Mouse (Mus musculus) heart, embryonic 14.5 days (tissue): Measurements from ENCODE around the gene Cd2bp2. TPM values are rescaled to one million over a fixed set of nuclear protein-coding genes. Genes with fewer than 3 reads are reported as not detected.

Experiments
- ATAC-seq: fragments of 200-750 bp; cut with Nextera tagmentation; 2 replicates; pipeline ENCODE4 v1.8.0; 2017; ENCODE audit warnings: low read depth, moderate TSS enrichment; ENCODE audit not compliant: insufficient number of reproducible peaks, insufficient read depth, low FRiP score
- H3K27ac ChIP-seq, 2 experiments: fragments of 200-500 bp in 1 of 2; fragments of 300-500 bp in 1 of 2; sonication (generic) in 1 of 2; replicated peaks in 1 of 2; 2 replicates each; pipeline ENCODE4 v1.5.1; 2012 to 2014; ENCODE audit warnings: low read depth in 2 of 2, low read length in 2 of 2, control low read depth in 1 of 2, mild to moderate bottlenecking in 1 of 2, mixed read lengths in 1 of 2; ENCODE audit not compliant: control insufficient read depth in 1 of 2, insufficient read depth in 1 of 2
- H3K27me3 ChIP-seq: fragments of 300-500 bp; sonication (generic); 2 replicates; pipeline ENCODE4 v1.6.1; 2014; ENCODE audit warnings: mild to moderate bottlenecking, low read length, control low read depth; ENCODE audit not compliant: control insufficient read depth, insufficient read depth
- H3K36me3 ChIP-seq: fragments of 300-500 bp; sonication (generic); 2 replicates; pipeline ENCODE4 v1.6.1; 2014; ENCODE audit warnings: mild to moderate bottlenecking, control low read depth, low read length, mixed read lengths; ENCODE audit not compliant: control insufficient read depth, insufficient read depth
- H3K4me1 ChIP-seq, 2 experiments: fragments of 200-500 bp in 1 of 2; fragments of 300-500 bp in 1 of 2; sonication (generic) in 1 of 2; 2 replicates each; pipeline ENCODE4 v1.6.1; 2012 to 2014; ENCODE audit warnings: low read length in 2 of 2, control low read depth in 1 of 2, mixed read lengths in 1 of 2; ENCODE audit not compliant: control insufficient read depth in 2 of 2, insufficient read depth in 2 of 2
- H3K4me2 ChIP-seq: fragments of 300-500 bp; sonication (generic); 2 replicates; pipeline ENCODE4 v1.6.1; 2014; ENCODE audit warnings: mild to moderate bottlenecking, low read length
- H3K4me3 ChIP-seq, 2 experiments: fragments of 200-500 bp in 1 of 2; fragments of 300-500 bp in 1 of 2; sonication (generic) in 1 of 2; 2 replicates each; pipeline ENCODE4 v1.5.1; 2012 to 2014; ENCODE audit warnings: low read length in 2 of 2, mild to moderate bottlenecking in 2 of 2, control low read depth in 1 of 2, low read depth in 1 of 2, moderate library complexity in 1 of 2; ENCODE audit not compliant: control insufficient read depth in 1 of 2, insufficient read depth in 1 of 2
- H3K9ac ChIP-seq: fragments of 300-500 bp; sonication (generic); 2 replicates; pipeline ENCODE4 v1.6.1; 2014; ENCODE audit warnings: mild to moderate bottlenecking, low read length
- H3K9me3 ChIP-seq: fragments of 300-500 bp; sonication (generic); 2 replicates; pipeline ENCODE4 v1.6.1; 2016; ENCODE audit warnings: low read length, control low read depth; ENCODE audit not compliant: control insufficient read depth
- whole genome bisulfite sequencing: fragments of 180-500 bp; shearing (Covaris S2); extraction: QIAGEN DNeasy Blood & Tissue Kit; methylation state at CpG from one replicate; pipeline ENCODE4 v1.1.7; 2014; 5-methylcytosine and 5-hydroxymethylcytosine counted together
- polyA plus RNA-seq: library from polyadenylated mRNA; unstranded; fragments of >200 nt; fragmentation: Nextera tagmentation; extraction: Ambion mirVana; gene quantifications from 2 replicates; pipeline ENCODE4 v1.2.1, GENCODE M21; 2014

Gene Cd2bp2
- polyA plus RNA-seq, 1 experiment from 2014 or later = 34.8 TPM

DNA sequence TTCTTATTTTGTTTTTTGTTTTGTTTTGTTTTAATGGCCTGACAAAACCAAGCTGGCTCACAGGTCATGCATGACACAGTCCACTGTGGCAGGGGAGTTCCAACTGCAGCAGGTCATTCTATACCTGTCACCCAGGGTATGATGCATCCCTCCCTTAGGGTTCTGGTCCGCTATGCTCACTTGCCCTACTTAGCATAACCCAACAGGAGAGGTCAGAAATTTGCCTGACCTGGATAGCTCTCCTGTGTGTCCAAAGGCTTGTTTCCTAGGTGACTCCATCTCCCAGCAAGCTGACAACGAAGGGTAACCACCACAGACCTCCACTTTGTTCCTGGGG lies 49.6 kb downstream of the Cd2bp2 start:
- H3K4me3 ChIP-seq = no peak overlapping the region
- H3K4me1 ChIP-seq = peaks cover 8 to 10% of the 10 kb centered on the region in 2 experiments; a peak in 2 of 4 replicates
- H3K27me3 ChIP-seq = no peaks in the 10 kb centered on the region
- H3K9ac ChIP-seq = no peak overlapping the region
- no peaks in the 10 kb centered on the region for H3K36me3 ChIP-seq
- no peak for ATAC-seq
- no peaks in the 10 kb centered on the region for H3K9me3 ChIP-seq
- no peak overlapping the region for H3K4me2 ChIP-seq
- H3K27ac ChIP-seq = no peak overlapping the region
- 76% methylated on average over 2 of the region's 2 CpGs for WGBS

- H3K27me3 ChIP-seq = no peaks in the 10 kb centered on the region
- 51% methylated on average over 9 of the region's 9 CpGs for WGBS
- no peak overlapping the region for H3K27ac ChIP-seq
- H3K4me2 ChIP-seq = no peak overlapping the region
- no peak overlapping the region for H3K4me3 ChIP-seq
- H3K36me3 ChIP-seq = no peaks in the 10 kb centered on the region
- H3K9ac ChIP-seq = no peak overlapping the region
- H3K4me1 ChIP-seq = peaks cover 8 to 10% of the 10 kb centered on the region in 2 experiments; a peak in 2 of 4 replicates
- ATAC-seq = no peak
- no peaks in the 10 kb centered on the region for H3K9me3 ChIP-seq
These were observed 50.2 kb downstream of the Cd2bp2 start for GRCm38 (mm10) chr7:127145387-127146266.

DNA sequence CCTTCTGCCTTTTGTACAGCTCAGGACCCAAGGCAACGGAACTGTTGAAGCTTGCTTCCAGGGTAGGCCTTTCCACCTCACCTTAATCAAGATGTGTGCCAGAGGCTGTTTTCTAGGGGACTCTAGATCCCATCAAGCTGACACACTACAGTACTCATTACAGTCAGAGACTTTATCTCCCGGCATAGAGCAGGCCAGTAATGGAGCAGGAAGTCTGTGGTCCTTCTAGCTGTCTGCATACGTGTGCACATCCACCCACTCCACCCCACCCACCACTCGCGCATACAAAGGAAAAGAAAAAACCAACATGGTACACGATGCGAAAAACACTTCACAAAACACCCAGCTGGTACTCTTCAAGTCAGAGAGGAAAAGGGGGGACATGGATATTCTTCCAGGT lies 51.4 kb downstream of the Cd2bp2 start:
- 65% methylated on average over 7 of the region's 7 CpGs for WGBS
- H3K9ac ChIP-seq = no peak overlapping the region
- ATAC-seq = no peak

DNA sequence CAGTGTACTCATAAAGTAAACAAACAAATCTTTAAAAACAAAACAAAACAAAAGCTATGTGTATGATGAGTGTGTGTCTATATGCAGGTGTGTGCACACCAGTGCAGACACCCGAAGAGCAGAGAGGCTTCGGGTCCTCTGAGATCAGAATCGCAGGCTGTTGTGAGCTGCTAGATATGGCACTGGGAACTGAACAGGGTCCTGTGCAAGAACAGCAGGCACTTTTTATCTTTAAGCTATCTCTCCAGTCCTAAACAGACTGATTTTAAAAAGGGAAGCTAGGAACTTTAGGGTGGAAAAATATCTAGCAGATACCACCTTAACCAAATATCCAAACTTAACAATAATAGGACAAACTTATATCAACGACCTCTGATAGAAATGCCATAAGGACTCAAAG lies 53.2 kb downstream of the Cd2bp2 start:
- Histone ChIP-seq H3K9ac (no peak overlapping the region), H3K27me3 (no peaks in the 10 kb centered on the region), H3K4me2 (no peak overlapping the region), H3K4me3 (no peak overlapping the region), H3K9me3 (no peaks in the 10 kb centered on the region), H3K36me3 (no peaks in the 10 kb centered on the region), H3K4me1 (peaks cover 2 to 4% of the 10 kb centered on the region in 2 experiments; a peak in 3 of 4 replicates), H3K27ac (no peak overlapping the region)
- no peak for ATAC-seq
- WGBS = 76% methylated on average over 4 of the region's 4 CpGs

More for the DNA sequence above, 51.4 kb downstream of the Cd2bp2 start:
- Histone ChIP-seq H3K27ac (no peak overlapping the region), H3K4me3 (no peak overlapping the region), H3K27me3 (no peaks in the 10 kb centered on the region), H3K9me3 (no peaks in the 10 kb centered on the region), H3K4me1 (peaks cover 8 to 10% of the 10 kb centered on the region in 2 experiments; a peak in 2 of 4 replicates), H3K36me3 (no peaks in the 10 kb centered on the region), H3K4me2 (no peak overlapping the region)

DNA sequence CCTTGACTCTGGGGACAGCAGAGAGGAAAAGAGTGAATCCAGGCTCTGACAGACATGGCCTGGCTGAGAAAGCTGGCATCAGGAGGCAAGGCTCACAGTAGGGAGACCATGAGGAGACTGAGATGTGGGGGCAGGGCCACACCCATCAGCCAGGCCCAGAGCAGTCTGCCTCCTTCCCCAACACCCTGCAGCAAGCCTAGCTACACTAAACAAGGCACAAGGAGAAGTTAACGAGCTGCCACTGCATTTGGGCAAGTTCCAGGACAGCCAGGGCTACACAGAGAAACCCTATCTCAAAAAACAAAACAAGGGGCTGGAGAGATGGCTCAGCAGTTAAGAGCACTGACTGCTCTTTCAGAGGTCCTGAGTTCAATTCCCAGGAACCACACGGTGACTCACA lies 53.6 kb downstream of the Cd2bp2 start:
- H3K27me3 ChIP-seq = no peaks in the 10 kb centered on the region
- WGBS = 48% methylated on average over 2 of the region's 2 CpGs
- no peaks in the 10 kb centered on the region for H3K36me3 ChIP-seq

More for the DNA sequence above, 53.6 kb downstream of the Cd2bp2 start:
- no peak overlapping the region for H3K4me3 ChIP-seq
- H3K27ac ChIP-seq = no peak overlapping the region
- no peak for ATAC-seq
- H3K9me3 ChIP-seq = no peaks in the 10 kb centered on the region
- H3K9ac ChIP-seq = no peak overlapping the region
- peaks cover 0 to 2% of the 10 kb centered on the region in 2 experiments; a peak in 2 of 4 replicates for H3K4me1 ChIP-seq
- H3K4me2 ChIP-seq = no peak overlapping the region

Other genes starting within 250 kb of the Cd2bp2 start
- gene Asphd1, start 246.5 kb downstream of the Cd2bp2 start, polyA plus RNA-seq = not detected in 2 replicates
- 0.86 and 1.4 TPM in 2 replicates for gene Sez6l2, start 245.5 kb downstream of the Cd2bp2 start, polyA plus RNA-seq
- gene Cdipt, start 220.1 kb downstream of the Cd2bp2 start, polyA plus RNA-seq = 68.5 and 74.6 TPM in 2 replicates
- 0.86 and 1.6 TPM in 2 replicates for gene Cdiptos, start 220.0 kb downstream of the Cd2bp2 start, polyA plus RNA-seq
- gene Mvp, start 181.4 kb downstream of the Cd2bp2 start, polyA plus RNA-seq = 12.0 and 12.6 TPM in 2 replicates
- 0.84 TPM in 1 of 2 replicates, not detected in the other for gene Pagr1b, start 179.6 kb downstream of the Cd2bp2 start, polyA plus RNA-seq
- gene Pagr1a, start 178.7 kb downstream of the Cd2bp2 start, polyA plus RNA-seq = 23.1 and 25.4 TPM in 2 replicates
- 41.9 and 45.0 TPM in 2 replicates for gene Gm42742, start 175.0 kb downstream of the Cd2bp2 start, polyA plus RNA-seq
- gene Prrt2, start 174.8 kb downstream of the Cd2bp2 start, polyA plus RNA-seq = 2.1 and 3.2 TPM in 2 replicates
- gene Maz, start 169.0 kb downstream of the Cd2bp2 start, polyA plus RNA-seq = 37.6 and 44.7 TPM in 2 replicates
- 67.8 and 74.3 TPM in 2 replicates for gene Kif22, start 153.6 kb downstream of the Cd2bp2 start, polyA plus RNA-seq
- gene Zg16, start 108.7 kb downstream of the Cd2bp2 start, polyA plus RNA-seq = not detected in 2 replicates
- 0.65 and 1.2 TPM in 2 replicates for gene AI467606, start 104.7 kb downstream of the Cd2bp2 start, polyA plus RNA-seq
- gene Qprt, start 73.8 kb downstream of the Cd2bp2 start, polyA plus RNA-seq = 2.4 and 2.8 TPM in 2 replicates
- gene Spn, start 58.2 kb downstream of the Cd2bp2 start, polyA plus RNA-seq = 0.12 and 0.22 TPM in 2 replicates
- gene Tbc1d10b, start 12.4 kb upstream of the Cd2bp2 start, polyA plus RNA-seq = 20.2 and 21.2 TPM in 2 replicates
- 11.7 and 14.9 TPM in 2 replicates for gene Mylpf, start 12.8 kb upstream of the Cd2bp2 start, polyA plus RNA-seq
- 9.9 and 11.4 TPM in 2 replicates for gene Zfp553, start 37.0 kb upstream of the Cd2bp2 start, polyA plus RNA-seq
- 22.2 and 25.3 TPM in 2 replicates for gene Sept1, start 37.1 kb upstream of the Cd2bp2 start, polyA plus RNA-seq
- 26.8 and 31.4 TPM in 2 replicates for gene Zfp771, start 48.2 kb upstream of the Cd2bp2 start, polyA plus RNA-seq
- gene Dctpp1, start 64.7 kb upstream of the Cd2bp2 start, polyA plus RNA-seq = 168 and 172 TPM in 2 replicates
- gene Sephs2, start 78.0 kb upstream of the Cd2bp2 start, polyA plus RNA-seq = 69.5 and 74.6 TPM in 2 replicates
- 1.2 and 1.5 TPM in 2 replicates for gene Itgal, start 100.2 kb upstream of the Cd2bp2 start, polyA plus RNA-seq
- 5.6 TPM in 2 replicates for gene Zfp768, start 149.5 kb upstream of the Cd2bp2 start, polyA plus RNA-seq
- gene Zfp747, start 180.0 kb upstream of the Cd2bp2 start, polyA plus RNA-seq = 4.7 TPM in 2 replicates
- 4.5 and 4.6 TPM in 2 replicates for gene 9130019O22Rik, start 191.1 kb upstream of the Cd2bp2 start, polyA plus RNA-seq
- 3.8 and 4.6 TPM in 2 replicates for gene E430018J23Rik, start 197.6 kb upstream of the Cd2bp2 start, polyA plus RNA-seq
- 5.8 and 6.4 TPM in 2 replicates for gene Zfp764, start 210.8 kb upstream of the Cd2bp2 start, polyA plus RNA-seq
- 16.4 and 18.4 TPM in 2 replicates for gene Zfp688, start 226.0 kb upstream of the Cd2bp2 start, polyA plus RNA-seq